Mouse (Mus musculus) small intestine, adult 2 months (tissue): ENCODE measurements around the gene Sall1.

ENCODE experiments used
- CTCF ChIP-seq: fragments of 200-500 bp; IDR thresholded peaks from 2 replicates; pipeline ENCODE4 v1.5.1; 2012; ENCODE audit warnings: low read depth, mild to moderate bottlenecking, control low read depth, inconsistent platforms, low read length, moderate library complexity, mixed read lengths; ENCODE audit not compliant: insufficient replicate concordance, insufficient read length; ENCODE audit errors: extremely low read depth
- POLR2A ChIP-seq: fragments of 200-500 bp; IDR thresholded peaks from 2 replicates; pipeline ENCODE4 v1.6.1; 2012; ENCODE audit warnings: low read depth, mild to moderate bottlenecking, control low read depth, inconsistent platforms, low read length, moderate library complexity

DNA sequence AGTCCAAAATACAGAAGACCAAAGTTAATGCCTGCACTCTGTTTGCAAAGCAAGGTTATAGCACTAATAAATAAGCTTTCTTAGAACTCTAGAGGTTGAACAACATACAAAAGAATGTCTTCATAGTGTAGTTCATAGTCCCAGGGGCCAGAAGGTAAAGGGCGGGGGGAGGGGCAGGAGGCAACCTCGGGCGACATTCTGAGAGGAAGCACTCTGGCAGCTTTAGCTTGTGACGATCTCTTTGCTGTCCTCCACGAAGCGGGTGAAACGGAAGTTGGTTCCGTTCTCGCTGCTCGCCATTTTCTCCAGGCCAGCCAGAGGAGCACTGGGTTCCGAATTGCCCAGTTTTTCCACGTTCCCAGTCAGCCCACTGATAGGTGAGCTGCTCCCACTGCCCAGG is 15.8 kb downstream of the Sall1 start:
- no peak for TF ChIP-seq CTCF
- no peak for TF ChIP-seq POLR2A
